Mouse (Mus musculus): ENCODE measurements at regions not wholly inside any gene's neighbourhood (a gene's known extent, or its start where the extent isn't known, plus 50 kb on each side); places are given as distances from the start of the nearest gene placed in this dataset.

- no peak for TF ChIP-seq CTCF (conservative IDR thresholded peaks at IDR 0.05; ENCODE audit: insufficient read depth, insufficient read length, low read depth, low read length)
- no peak for TF ChIP-seq POLR2A (IDR thresholded peaks at IDR 0.05; ENCODE audit: low read depth, low read length)
Observed at GRCm38 (mm10) chr4:34122959-34123520, 73.0 kb upstream of the Spaca1 start.

Measured in kidney, adult 2 months (tissue).